Mouse (Mus musculus) E14TG2a.4 (cell line): ENCODE data around the gene Smox.

Experiments
- H3K27me3 ChIP-seq: 2 replicates; pipeline ENCODE4 v1.6.1; 2014; ENCODE audit warnings: low read length, control low read depth; ENCODE audit not compliant: insufficient read depth
- H3K36me3 ChIP-seq: 2 replicates; pipeline ENCODE4 v1.6.1; 2014; ENCODE audit warnings: low read length, control low read depth; ENCODE audit not compliant: insufficient read depth
- H3K4me1 ChIP-seq: replicated peaks from 2 replicates; pipeline ENCODE4 v1.6.1; 2014; ENCODE audit warnings: low read depth, low read length, control low read depth
- H3K4me3 ChIP-seq: replicated peaks from 2 replicates; pipeline ENCODE4 v1.5.1; 2014; ENCODE audit warnings: mild to moderate bottlenecking, low read length
- H3K9me3 ChIP-seq: 2 replicates; pipeline ENCODE4 v1.6.1; 2014; ENCODE audit warnings: low read length, control low read depth
- CTCF ChIP-seq: conservative IDR thresholded peaks from 2 replicates; pipeline ENCODE4 v1.5.1; 2014; ENCODE audit warnings: low read length
- NANOG ChIP-seq: IDR thresholded peaks from 2 replicates; pipeline ENCODE4 v1.6.1; 2014; ENCODE audit warnings: borderline replicate concordance, low read length, mixed read lengths
- POU5F1 ChIP-seq: IDR thresholded peaks from 2 replicates; pipeline ENCODE4 v1.6.1; 2014; ENCODE audit warnings: low read length, borderline replicate concordance

Gene Smox

DNA sequence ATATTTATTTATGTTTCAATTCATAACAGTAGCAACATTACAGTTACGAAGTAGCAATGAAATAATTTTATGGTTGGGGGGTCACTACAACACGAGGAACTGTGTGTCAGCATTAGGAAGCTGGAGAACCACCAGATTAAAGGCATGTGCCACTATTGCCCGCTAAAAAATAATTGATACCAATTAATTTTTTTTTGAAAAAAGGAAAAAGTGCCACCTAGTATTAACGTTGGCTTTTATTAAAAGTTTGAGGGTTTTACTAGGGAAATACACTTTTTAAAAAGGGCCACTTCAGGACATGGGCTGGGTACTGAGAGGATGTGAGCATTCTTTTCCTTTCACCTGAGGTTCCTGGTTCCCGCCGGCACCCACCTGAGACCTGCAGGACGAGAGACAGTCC lies at the start of gene Smox:
Gene Smox (plus strand): TSS at position 301 of the 400 bp plus-strand sequence.
- Histone ChIP-seq H3K36me3 (no peaks in the 10 kb centered on the region), H3K9me3 (no peaks in the 10 kb centered on the region), H3K27me3 (peaks cover 27% of the 10 kb centered on the region), H3K4me1 (peaks cover 43% of the 10 kb centered on the region), H3K4me3 (peak within 1 kb of the TSS; percentile 89)
- TF ChIP-seq POU5F1 (no peak), CTCF (no peak), NANOG (no peak)

DNA sequence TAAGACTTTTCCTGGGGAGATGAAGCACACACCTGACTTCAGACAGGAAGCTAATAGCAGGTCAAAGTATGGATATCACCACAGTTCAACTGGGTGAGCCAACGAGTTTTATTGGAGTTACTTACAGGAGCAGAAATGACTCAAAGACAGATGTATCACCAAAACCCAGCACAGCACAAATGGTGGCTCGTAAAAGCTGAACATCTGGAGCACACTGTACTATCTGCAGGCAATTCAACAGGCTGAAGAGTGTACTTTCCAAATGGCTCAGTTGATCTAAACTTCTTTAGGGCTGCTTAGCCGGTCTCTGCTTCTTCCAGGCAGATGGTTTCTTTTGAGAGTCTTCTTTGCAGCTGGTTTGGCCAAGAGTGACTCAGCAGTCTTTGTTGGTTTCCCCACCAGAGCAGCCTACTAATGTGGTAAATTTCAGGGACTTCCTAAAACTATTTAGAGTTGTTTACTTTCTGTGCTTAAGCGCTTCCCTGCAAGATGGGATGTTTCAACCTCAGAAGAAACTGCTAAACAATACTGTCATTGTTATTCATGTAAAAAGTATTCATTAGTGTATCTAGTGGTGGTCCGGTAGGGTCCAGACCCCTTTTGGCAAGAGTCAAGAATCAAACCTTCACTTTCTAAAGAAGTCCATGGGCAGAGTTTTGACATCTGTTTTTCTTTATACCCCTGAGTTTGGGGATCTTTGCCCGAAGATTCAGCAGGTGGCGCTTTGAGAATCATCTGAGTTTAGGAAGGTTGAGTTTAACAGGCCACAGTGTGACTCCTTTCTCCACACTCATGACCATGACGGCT lies 48.0 kb upstream of the Smox start:
- Histone ChIP-seq H3K4me3 (no peak overlapping the region), H3K36me3 (no peaks in the 10 kb centered on the region), H3K9me3 (no peaks in the 10 kb centered on the region; the same call in 1 of the 2 replicates), H3K27me3 (peaks cover 6% of the 10 kb centered on the region; the same call in 1 of the 2 replicates), H3K4me1 (peaks cover 16% of the 10 kb centered on the region)
- TF ChIP-seq POU5F1 (no peak), CTCF (no peak), NANOG (no peak)

DNA sequence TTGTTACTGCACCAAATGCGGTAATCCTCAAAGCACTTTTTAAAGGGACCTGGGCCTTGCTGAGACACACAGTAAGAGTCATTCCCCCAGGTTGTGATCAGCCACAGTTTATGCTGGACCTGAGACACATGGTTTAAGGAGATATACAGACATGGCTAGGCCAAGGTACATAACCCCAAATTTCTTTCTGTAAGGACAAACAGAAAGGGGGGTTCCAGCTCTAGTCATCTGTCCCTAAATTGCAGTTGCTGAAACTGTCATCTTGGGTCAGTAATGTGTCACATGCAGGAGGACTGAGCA lies 47.5 kb upstream of the Smox start:
- Histone ChIP-seq H3K4me1 (peaks cover 16% of the 10 kb centered on the region), H3K36me3 (no peaks in the 10 kb centered on the region), H3K4me3 (no peak overlapping the region), H3K9me3 (no peaks in the 10 kb centered on the region; the same call in 1 of the 2 replicates), H3K27me3 (peaks cover 6% of the 10 kb centered on the region; the same call in 1 of the 2 replicates)
- TF ChIP-seq POU5F1 (no peak), CTCF (no peak), NANOG (no peak)

DNA sequence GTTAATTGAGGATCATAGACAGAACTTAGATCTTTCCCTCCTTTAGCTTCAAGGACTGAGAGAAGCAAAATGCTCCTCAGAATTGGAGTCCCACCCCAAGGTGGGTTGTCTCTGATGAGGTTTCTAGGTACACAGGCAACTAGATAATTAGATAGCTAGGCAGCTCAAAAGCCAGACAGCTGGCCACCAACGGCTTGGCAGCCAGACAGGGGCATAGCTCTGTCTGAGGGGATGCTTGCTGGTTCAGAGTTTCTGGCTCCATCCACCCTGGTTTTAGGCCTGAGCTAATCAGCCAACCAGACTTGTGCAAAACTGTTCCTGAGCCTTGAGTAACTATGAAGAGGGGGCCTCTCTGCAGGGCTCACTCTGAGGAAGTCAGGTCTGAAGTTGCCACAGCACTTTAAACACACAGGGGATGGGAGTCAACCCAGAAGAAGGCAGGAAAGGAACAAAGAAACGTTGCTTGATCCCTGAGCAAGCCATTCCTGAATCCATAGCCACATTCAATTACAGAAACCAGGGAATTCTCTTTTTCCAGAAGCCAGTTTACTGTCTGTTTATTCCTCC lies 44.8 kb upstream of the Smox start:
- peaks cover 6% of the 10 kb centered on the region; the same call in 1 of the 2 replicates for H3K27me3 ChIP-seq
- H3K36me3 ChIP-seq: no peaks in the 10 kb centered on the region
- TF ChIP-seq POU5F1: no peak
- no peak for TF ChIP-seq NANOG
- no peak for TF ChIP-seq CTCF
- H3K4me1 ChIP-seq: peaks cover 22% of the 10 kb centered on the region
- H3K9me3 ChIP-seq: no peaks in the 10 kb centered on the region
- H3K4me3 ChIP-seq: no peak overlapping the region

DNA sequence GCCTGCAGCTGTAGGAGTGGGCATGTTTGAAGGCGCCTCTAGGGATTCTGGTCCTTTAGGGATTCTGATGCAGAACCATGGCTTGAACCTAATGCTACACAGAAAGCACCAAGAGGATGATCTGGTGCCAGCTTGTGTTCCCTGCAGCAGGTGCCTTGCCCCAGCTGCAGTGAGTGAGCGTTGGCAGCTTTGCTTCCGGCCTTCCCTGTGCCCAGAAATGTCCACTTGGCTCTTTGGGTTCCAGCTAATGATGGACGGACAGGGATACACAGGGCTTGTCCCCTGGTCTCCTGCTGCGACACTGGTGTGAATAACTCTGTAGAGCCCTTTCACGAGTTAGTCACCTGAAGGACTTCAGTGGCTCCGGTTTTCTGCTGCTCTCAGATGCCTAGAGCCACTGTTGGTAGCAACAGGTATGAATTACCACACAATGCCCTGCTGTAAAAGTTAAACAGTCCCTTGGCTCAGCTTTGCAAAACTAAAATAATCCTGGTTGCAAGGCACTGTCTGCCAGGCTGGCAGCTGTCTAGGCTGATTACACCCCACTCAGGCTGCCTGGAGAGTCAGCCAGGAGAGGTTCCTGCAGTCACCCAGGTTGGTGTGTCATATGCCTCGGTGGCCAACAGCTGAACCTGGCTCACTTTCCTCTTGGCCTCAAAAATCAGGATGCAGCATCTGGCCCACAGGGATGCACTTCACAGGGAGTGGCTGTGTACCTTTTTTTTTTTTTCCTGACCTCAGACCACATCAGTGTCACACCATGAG lies 43.5 kb upstream of the Smox start:
- Histone ChIP-seq H3K36me3 (no peaks in the 10 kb centered on the region), H3K4me1 (peaks cover 24% of the 10 kb centered on the region), H3K4me3 (no peak overlapping the region), H3K9me3 (no peaks in the 10 kb centered on the region), H3K27me3 (peaks cover 6% of the 10 kb centered on the region; the same call in 1 of the 2 replicates)
- TF ChIP-seq POU5F1: no peak
- TF ChIP-seq NANOG: no peak
- TF ChIP-seq CTCF: no peak

DNA sequence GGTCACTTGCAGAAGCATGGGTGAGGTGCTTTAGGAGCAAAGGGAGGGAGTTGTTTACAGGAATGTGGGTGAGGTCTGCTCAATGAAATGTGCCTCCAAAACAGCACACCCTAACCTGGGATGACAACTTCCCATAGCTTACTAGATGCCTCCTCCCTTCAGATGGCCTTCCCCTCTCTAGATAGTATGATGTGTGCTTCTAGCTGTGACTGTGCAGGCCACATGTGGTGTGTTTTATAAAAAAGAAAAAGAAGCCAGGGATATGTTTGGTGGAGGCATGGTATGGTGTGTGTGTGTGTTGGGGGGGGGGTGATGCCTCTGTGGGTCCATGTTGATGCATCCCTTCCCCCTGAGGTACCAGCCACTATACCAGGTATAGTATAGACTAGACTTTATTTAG lies 42.9 kb upstream of the Smox start:
- Histone ChIP-seq H3K9me3 (no peaks in the 10 kb centered on the region), H3K36me3 (no peaks in the 10 kb centered on the region), H3K27me3 (peaks cover 6% of the 10 kb centered on the region; the same call in 1 of the 2 replicates), H3K4me1 (peaks cover 18% of the 10 kb centered on the region), H3K4me3 (no peak overlapping the region)
- TF ChIP-seq POU5F1 (no peak), CTCF (no peak), NANOG (no peak)

DNA sequence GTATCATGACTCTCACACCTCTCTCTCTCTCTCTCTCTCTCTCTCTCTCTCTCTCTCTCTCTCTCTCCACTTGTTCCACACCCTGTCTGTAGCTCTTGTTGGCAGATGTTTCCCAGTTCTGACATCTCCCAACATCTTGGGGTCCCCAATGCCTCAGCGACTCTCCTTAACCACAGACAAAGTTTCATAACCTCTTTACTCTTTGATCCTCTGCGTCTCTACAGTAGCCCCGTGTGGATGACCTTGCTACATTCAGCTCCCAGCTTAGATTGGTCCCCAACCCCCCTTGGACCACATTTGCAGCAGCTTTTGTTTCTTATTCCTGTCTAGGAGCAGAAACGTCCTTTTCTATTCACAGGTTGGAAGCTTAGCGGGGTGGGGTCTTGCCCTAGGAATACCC lies 41.6 kb upstream of the Smox start:
- no peak overlapping the region for H3K4me3 ChIP-seq
- TF ChIP-seq POU5F1 (no peak), CTCF (no peak), NANOG (no peak)

DNA sequence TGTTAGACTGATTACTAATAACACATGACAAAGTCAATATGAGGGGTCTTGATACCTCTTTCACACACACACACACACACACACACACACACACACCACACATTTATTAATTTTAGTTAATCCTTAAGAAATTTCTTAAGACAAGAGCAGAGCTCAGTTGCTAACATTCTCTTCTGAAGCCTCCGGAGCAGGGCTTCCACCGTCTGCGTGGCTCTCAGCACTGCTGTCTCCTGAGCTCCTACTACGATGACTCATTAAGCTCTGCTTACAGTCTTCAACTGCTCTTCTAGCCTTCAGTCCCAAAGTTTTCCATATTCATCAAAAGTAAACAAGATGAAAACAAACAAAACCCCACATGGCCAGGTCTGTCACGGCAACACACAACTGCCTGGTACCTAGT lies 40.8 kb upstream of the Smox start:
- no peaks in the 10 kb centered on the region for H3K36me3 ChIP-seq
- H3K9me3 ChIP-seq: no peaks in the 10 kb centered on the region
- H3K4me1 ChIP-seq: peaks cover 9% of the 10 kb centered on the region
- no peak overlapping the region for H3K4me3 ChIP-seq
- H3K27me3 ChIP-seq: peaks cover 3% of the 10 kb centered on the region; the same call in 1 of the 2 replicates
- no peak for TF ChIP-seq NANOG
- no peak for TF ChIP-seq POU5F1
- no peak for TF ChIP-seq CTCF

More for the DNA sequence above, 41.6 kb upstream of the Smox start:
- no peaks in the 10 kb centered on the region for H3K9me3 ChIP-seq
- H3K36me3 ChIP-seq: no peaks in the 10 kb centered on the region
- peaks cover 9% of the 10 kb centered on the region for H3K4me1 ChIP-seq
- peaks cover 6% of the 10 kb centered on the region; the same call in 1 of the 2 replicates for H3K27me3 ChIP-seq
